Mouse (Mus musculus) C2C12 (cell line): Measurements from ENCODE around the gene Mturn.

Source experiments
- CTCF ChIP-seq: IDR thresholded peaks from one replicate; pipeline ENCODE4 v1.5.1; 2011; ENCODE audit not compliant: control insufficient read depth, insufficient read depth, insufficient read length
- MAX ChIP-seq: IDR thresholded peaks from one replicate; pipeline ENCODE4 v1.6.1; 2011; ENCODE audit warnings: mild to moderate bottlenecking, control low read depth
- MYOD1 ChIP-seq: IDR thresholded peaks from one replicate; pipeline ENCODE4 v1.6.1; 2011; ENCODE audit warnings: low read depth; ENCODE audit not compliant: control insufficient read depth, insufficient read length
- MYOG ChIP-seq: IDR thresholded peaks from one replicate; pipeline ENCODE4 v1.6.1; 2011; ENCODE audit not compliant: control insufficient read depth, insufficient read length; ENCODE audit errors: extremely low read depth
- USF1 ChIP-seq: IDR thresholded peaks from one replicate; pipeline ENCODE4 v1.6.1; 2011; ENCODE audit warnings: low read depth, mild to moderate bottlenecking, control low read depth, moderate library complexity

DNA sequence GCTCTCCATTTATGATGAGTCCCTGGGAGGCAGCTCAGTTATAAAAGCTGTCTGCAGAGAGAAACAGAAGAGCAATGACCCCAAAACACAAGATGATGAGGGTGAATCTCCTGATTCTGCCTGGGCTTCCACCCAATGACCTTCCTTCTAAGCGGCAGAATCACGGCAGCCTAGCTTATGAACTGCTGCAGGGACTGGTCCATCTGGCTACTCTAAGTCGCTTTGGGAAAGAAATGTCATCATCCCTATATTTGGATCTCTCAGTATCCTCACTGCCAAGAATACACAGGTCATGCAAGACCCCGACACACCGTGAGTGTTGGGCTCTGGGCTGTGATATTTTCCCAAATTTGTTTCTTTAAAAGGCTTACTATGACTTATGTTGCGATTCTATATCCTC, 11.6 kb upstream of the Mturn start:
- TF ChIP-seq CTCF, result no peak
- TF ChIP-seq MYOG, result no peak
- no peak for TF ChIP-seq USF1
- no peak for TF ChIP-seq MAX
- TF ChIP-seq MYOD1, result no peak
